Mouse (Mus musculus) brain, embryonic 14.5 days (tissue): Measurements from ENCODE around the gene Tbc1d5. TPM values are rescaled to one million over a fixed set of nuclear protein-coding genes. Genes with fewer than 3 reads are reported as not detected.

ENCODE experiments used
- DNase-seq: peaks from one replicate; pipeline ENCODE4 v3.0.0-alpha.2; 2011; ENCODE audit warnings: low read depth
- CTCF ChIP-seq: fragments of 200-500 bp; IDR thresholded peaks from 2 replicates; pipeline ENCODE4 v1.5.1; 2012; ENCODE audit warnings: inconsistent platforms, mild to moderate bottlenecking, moderate library complexity, borderline replicate concordance; ENCODE audit not compliant: insufficient read depth, insufficient read length; ENCODE audit errors: extremely low read depth
- POLR2A ChIP-seq: fragments of 200-500 bp; IDR thresholded peaks from 2 replicates; pipeline ENCODE4 v1.6.1; 2012; ENCODE audit warnings: mild to moderate bottlenecking, inconsistent platforms, borderline replicate concordance; ENCODE audit not compliant: poor library complexity, insufficient read depth, insufficient read length, severe bottlenecking; ENCODE audit errors: extremely low read depth
- polyA plus RNA-seq: library from polyadenylated mRNA; depleted of rRNA; stranded (reverse); fragments of >200 nt; gene quantifications from 2 replicates; pipeline ENCODE4 v1.2.3, GENCODE M21; 2012

Gene Tbc1d5
- polyA plus RNA-seq, 1 experiment, result 11.0 TPM

- peak; percentile 47 for DNase-seq
- TF ChIP-seq POLR2A (no peak), CTCF (peak; percentile 39; the same call in 1 of the 2 replicates)
Observed at GRCm38 (mm10) chr17:50814089-50814488, 365.1 kb downstream of the Tbc1d5 start.

GRCm38 (mm10) chr17:50813580-50813979 lies 365.6 kb downstream of the Tbc1d5 start:
- TF ChIP-seq POLR2A, result no peak
- no peak for TF ChIP-seq CTCF
- no peak for DNase-seq

- no peak for DNase-seq
- no peak for TF ChIP-seq CTCF
- no peak for TF ChIP-seq POLR2A
Observed at GRCm38 (mm10) chr17:50805631-50806030, 373.5 kb downstream of the Tbc1d5 start.

GRCm38 (mm10) chr17:50803234-50803633 lies 375.9 kb downstream of the Tbc1d5 start:
- DNase-seq, result peak; percentile 41
- no peak for TF ChIP-seq CTCF
- no peak for TF ChIP-seq POLR2A

- TF ChIP-seq CTCF (no peak), POLR2A (no peak)
- peak; percentile 52 for DNase-seq
Observed at GRCm38 (mm10) chr17:50802380-50802779, 376.8 kb downstream of the Tbc1d5 start.

- DNase-seq, result peak; percentile 84
- TF ChIP-seq POLR2A (no peak), CTCF (peak; percentile 83)
Observed at GRCm38 (mm10) chr17:50795445-50796095, 383.6 kb downstream of the Tbc1d5 start.

GRCm38 (mm10) chr17:50791671-50792070 lies 387.5 kb downstream of the Tbc1d5 start:
- DNase-seq, result no peak
- TF ChIP-seq CTCF (no peak), POLR2A (no peak)

- TF ChIP-seq CTCF (no peak), POLR2A (no peak)
- no peak for DNase-seq
Observed at GRCm38 (mm10) chr17:50788835-50789234, 390.3 kb downstream of the Tbc1d5 start.

- TF ChIP-seq POLR2A (no peak), CTCF (no peak)
- peak; percentile 45 for DNase-seq
Observed at GRCm38 (mm10) chr17:50775247-50775646, 403.9 kb downstream of the Tbc1d5 start.

- DNase-seq, result no peak
- TF ChIP-seq POLR2A (no peak), CTCF (no peak)
Observed at GRCm38 (mm10) chr17:50764387-50764786, 414.8 kb downstream of the Tbc1d5 start.

GRCm38 (mm10) chr17:50763407-50763806 lies 415.7 kb downstream of the Tbc1d5 start:
- TF ChIP-seq CTCF (no peak), POLR2A (no peak)
- DNase-seq, result peak; percentile 85

GRCm38 (mm10) chr17:50762231-50762630 lies 416.9 kb downstream of the Tbc1d5 start:
- no peak for DNase-seq
- TF ChIP-seq CTCF (no peak), POLR2A (no peak)
